Mouse (Mus musculus): ENCODE results near the gene Cipc.

DNA sequence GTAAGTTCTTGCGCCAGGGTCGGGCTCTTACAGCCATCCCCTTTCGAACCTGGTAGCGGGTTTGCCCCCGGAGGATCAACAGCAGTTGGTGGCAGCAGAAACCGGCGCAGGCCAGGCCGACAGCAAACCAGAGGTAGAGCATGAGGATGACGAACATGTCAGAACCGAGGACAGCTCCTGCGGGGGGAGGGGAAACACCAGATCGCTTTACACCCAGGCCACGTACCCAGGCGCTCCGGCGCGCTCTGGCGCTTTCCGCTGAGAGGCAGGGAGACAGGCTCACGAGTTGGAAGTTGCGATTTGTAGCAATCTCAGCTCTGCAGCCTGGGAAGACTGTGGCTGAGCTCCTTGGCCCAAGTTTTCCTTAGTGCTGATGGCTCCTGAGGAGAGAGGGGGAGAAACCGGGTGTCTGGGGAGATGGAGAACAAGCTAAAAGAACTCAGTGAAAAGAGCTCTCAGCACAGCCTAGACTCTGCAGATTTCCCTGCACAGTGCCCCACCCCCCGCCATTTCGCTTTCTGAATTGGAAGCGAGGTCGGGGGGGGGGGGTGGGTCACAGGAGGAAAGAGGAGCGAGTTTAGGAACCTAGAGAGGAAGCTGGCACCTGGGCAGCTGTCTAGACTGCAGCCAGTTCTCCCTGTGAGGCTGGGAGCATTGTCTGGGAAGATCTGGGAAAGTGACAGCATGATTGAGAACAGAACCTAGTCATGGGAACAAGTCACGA is 36.8 kb downstream of the Cipc start:
- TF ChIP-seq GATA1 (IDR thresholded peaks at IDR 0.05; ENCODE audit: low read length): no peak
- TF ChIP-seq TAL1 (IDR thresholded peaks at IDR 0.05; ENCODE audit: low read length): no peak
